Mouse (Mus musculus): ENCODE measurements around the gene Rpl18a.

The Rpl18a gene

DNA sequence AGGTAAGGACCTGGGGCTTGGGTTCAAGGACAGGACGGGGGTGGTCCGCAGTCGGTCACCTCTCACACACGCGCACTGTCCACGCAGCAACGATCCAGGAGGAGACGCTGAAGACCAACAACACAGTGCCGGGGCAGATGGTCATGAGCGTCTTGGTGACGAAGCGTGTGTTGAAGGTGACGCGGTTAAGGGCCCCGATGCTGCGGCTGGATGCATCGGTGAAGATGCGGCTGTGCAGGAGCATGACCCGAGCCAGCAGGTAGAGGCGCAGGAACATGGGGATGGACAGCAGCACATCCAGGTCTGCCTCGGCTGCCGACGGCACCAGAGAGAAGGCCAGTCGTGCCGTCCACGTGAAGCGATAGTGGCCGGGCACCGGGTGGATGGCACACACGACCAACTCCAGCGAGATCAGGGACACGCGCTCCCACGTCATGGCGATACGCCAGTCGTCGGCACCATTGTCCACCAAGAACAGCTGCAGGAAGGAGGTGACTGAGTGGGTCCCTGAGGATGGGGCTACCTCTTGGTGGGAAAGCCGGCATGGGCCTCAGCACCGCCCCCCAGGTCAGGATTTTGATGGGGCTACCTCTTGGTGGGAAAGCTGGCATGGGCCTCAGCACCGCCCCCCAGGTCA, 44.5 kb downstream of the Rpl18a start:
- DNase-seq = no peak

DNA sequence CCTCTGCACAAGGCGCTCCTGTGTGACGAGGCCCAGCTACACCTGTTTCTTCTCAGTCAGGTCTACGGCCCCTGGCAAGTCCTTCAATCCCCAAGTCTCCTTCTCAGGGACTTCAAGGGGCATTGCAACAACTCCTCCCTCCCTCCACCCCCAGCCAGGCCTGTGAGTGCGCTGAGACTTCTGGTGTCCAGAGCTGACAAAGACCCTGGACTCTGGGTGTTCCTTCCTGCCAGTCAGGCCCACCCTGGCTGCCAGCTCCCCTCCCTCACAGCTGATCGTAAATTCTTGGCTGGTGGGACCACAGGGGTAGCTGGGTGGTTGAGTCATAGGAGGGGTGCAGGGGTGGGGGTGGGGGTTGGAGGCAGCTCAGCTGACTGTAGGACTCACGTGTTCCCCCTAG, 45.4 kb downstream of the Rpl18a start:
- no peak for DNase-seq

DNA sequence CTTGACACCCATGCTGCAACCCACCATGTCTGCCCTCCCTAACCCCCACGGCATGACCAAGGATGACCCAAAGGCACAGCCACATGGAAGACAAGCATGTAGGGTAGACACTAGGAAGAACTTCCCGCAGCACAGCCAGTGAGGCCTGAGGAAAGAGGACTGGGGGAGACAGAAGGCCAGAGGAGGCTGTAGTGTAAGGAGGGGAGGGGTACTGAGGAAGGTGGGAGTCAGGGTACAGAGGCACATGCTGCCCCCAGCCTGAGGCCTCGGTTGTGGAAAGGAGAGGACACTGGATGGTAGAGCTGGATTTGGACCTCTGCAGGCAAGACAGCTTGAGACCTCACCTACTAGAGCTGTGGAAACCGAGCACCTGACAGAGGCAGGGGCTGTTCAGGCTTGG, 46.3 kb downstream of the Rpl18a start:
- no peak for DNase-seq

GRCm38 (mm10) chr8:70850132-70850845, 46.9 kb downstream of the Rpl18a start:
- no peak for DNase-seq

DNA sequence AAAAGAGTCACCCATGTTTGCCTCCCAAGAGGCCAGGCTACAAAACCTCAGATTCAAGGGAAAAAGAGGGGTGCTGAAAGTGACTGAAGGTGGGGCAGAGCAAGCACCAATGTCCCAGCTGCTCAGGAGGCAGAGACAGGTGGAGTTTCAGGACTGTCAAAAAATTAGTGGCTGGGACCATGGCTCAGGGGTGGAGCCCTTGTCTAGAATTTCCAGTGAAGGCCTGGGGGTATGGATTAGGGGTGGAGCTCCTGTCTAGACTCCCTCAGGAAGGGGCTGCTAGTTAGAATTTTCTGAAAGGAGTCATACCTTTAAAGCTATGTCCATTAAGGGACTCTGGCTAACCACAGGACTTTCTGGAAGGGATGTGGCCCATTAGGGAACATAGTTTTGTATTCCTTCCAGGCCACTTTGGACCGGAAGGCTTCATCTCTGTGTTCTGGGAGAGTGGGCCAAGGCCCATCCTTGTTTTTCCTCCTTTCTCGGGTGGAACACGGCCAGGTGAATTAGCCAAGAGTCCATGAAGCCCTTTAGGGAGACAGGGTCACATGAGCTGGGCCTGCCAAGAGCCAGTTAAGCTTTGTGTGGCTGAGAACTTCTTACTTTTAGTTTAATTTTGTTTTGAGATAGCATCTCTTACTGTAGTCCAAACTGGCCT, 47.8 kb downstream of the Rpl18a start:
- DNase-seq = no peak

- no peak for DNase-seq
These were observed 50.6 kb downstream of the Rpl18a start for GRCm38 (mm10) chr8:70846371-70847154.

DNA sequence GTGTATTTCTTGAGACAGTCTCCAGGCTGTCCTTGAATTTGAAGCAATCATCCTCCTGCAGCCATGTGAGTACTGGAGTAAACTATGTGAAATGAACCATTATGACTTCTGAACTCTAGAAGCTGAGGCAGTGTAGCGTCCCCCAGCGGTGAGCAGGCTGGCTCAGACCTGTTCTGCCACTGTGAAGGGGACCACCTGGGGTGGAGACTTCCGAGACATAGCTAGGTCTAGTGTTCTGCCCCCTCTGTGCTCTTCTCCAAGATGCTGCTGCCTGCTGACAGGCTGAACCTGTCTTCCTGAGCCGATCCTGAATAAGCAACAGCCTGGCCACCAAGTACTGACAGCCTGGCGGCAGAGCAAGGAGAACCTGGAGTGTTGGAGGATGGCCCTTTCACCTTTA, 52.1 kb downstream of the Rpl18a start:
- no peak for DNase-seq
